Comparison of ENCODE assay signal across 15 mouse cellular contexts in genomic region chr3:20551563-20551962, GRCm38 (mm10).
DNase-seq lines count a peak whose midpoint lies in the region; ATAC-seq and TF ChIP-seq lines count a peak whose summit lies in the region.
"Had no signal": no experiment of that assay in that cellular context is flagged by ENCODE, and none has a peak within 500 bp of the region (broad histone marks: within the 10 kb centered on the region; RNA-seq: fewer than 3 reads in every experiment).

No protein-coding gene starts in this region.

- no peaks in the 10 kb centered on the region for H3K9me3 ChIP-seq in hindbrain, embryonic 11.5 days (ENCODE audit: control insufficient read depth, low read length)
- no peaks in the 10 kb centered on the region for H3K9me3 ChIP-seq in hindbrain, embryonic 12.5 days (replicated peaks)
- H3K9me3 ChIP-seq in ES-E14 (ENCODE audit: control insufficient read depth, insufficient read depth, low read depth, low read length): no peaks in the 10 kb centered on the region
- H3K9me3 ChIP-seq: midbrain, embryonic 15.5 days had no signal

- H3K9ac ChIP-seq in hindbrain, embryonic 11.5 days (ENCODE audit: low read depth, low read length): no peak overlapping the region
- no peak overlapping the region for H3K9ac ChIP-seq in hindbrain, embryonic 12.5 days
- H3K9ac ChIP-seq in ES-E14 (ENCODE audit: insufficient read depth, low read depth, low read length, poor library complexity, severe bottlenecking): no peak overlapping the region
- H3K9ac ChIP-seq: midbrain, embryonic 15.5 days had no signal

- no peak overlapping the region for H3K27ac ChIP-seq in hindbrain, embryonic 11.5 days (ENCODE audit: low read depth, low read length)
- no peak overlapping the region for H3K27ac ChIP-seq in hindbrain, embryonic 12.5 days
- no peak overlapping the region for H3K27ac ChIP-seq in ES-E14 (ENCODE audit: insufficient read depth, low read depth, low read length, poor library complexity, severe bottlenecking)
- H3K27ac ChIP-seq: midbrain, embryonic 15.5 days had no signal

- in situ Hi-C loops in ES-E14 (cut with MboI; ENCODE audit: low sequenced_read_pairs in 2 of 2, unreplicated experiment in 2 of 2): no loop called here

- no peaks in the 10 kb centered on the region for H3K36me3 ChIP-seq in hindbrain, embryonic 11.5 days (ENCODE audit: control insufficient read depth, insufficient read depth, low read length)
- H3K36me3 ChIP-seq in hindbrain, embryonic 12.5 days: no peaks in the 10 kb centered on the region
- no peaks in the 10 kb centered on the region for H3K36me3 ChIP-seq in ES-E14 (ENCODE audit: control insufficient read depth, insufficient read depth, low read length, poor library complexity, severe bottlenecking)
- H3K36me3 ChIP-seq: midbrain, embryonic 15.5 days had no signal

- no peaks in the 10 kb centered on the region for H3K27me3 ChIP-seq in hindbrain, embryonic 11.5 days (ENCODE audit: control insufficient read depth, insufficient read depth, low read length)
- no peaks in the 10 kb centered on the region for H3K27me3 ChIP-seq in hindbrain, embryonic 12.5 days
- H3K27me3 ChIP-seq: midbrain, embryonic 15.5 days had no signal

- H3K4me2 ChIP-seq in hindbrain, embryonic 11.5 days (replicated peaks; ENCODE audit: low read depth, low read length): no peak overlapping the region
- H3K4me2 ChIP-seq in hindbrain, embryonic 12.5 days (replicated peaks): no peak overlapping the region
- H3K4me2 ChIP-seq: midbrain, embryonic 15.5 days had no signal

- no peaks in the 10 kb centered on the region for H3K4me1 ChIP-seq in hindbrain, embryonic 11.5 days (replicated peaks; ENCODE audit: control insufficient read depth, insufficient read depth, low read length)
- H3K4me1 ChIP-seq in hindbrain, embryonic 12.5 days: no peaks in the 10 kb centered on the region
- H3K4me1 ChIP-seq in ES-E14 (ENCODE audit: control insufficient read depth in 2 of 2, insufficient read depth in 2 of 2, low read length in 2 of 2, poor library complexity in 1 of 2): no peaks in the 10 kb centered on the region
- H3K4me1 ChIP-seq: midbrain, embryonic 15.5 days had no signal

- H3K4me3 ChIP-seq in hindbrain, embryonic 11.5 days (ENCODE audit: low read depth, low read length): no peak overlapping the region
- no peak overlapping the region for H3K4me3 ChIP-seq in hindbrain, embryonic 12.5 days
- H3K4me3 ChIP-seq in ES-E14 (ENCODE audit: insufficient read depth in 1 of 2, low read depth in 1 of 2, low read length in 2 of 2, poor library complexity in 1 of 2, severe bottlenecking in 1 of 2): no peak overlapping the region
- H3K4me3 ChIP-seq: midbrain, embryonic 15.5 days had no signal

- no peak for ATAC-seq in hindbrain, embryonic 11.5 days (ENCODE audit: low FRiP score)
- ATAC-seq in hindbrain, embryonic 12.5 days (ENCODE audit: low FRiP score): no peak
- ATAC-seq: midbrain, embryonic 15.5 days had no signal

- WGBS in hindbrain, embryonic 11.5 days: 52% methylated on average over 2 of the region's 2 CpGs
- 48% methylated on average over 2 of the region's 2 CpGs for WGBS in hindbrain, embryonic 12.5 days

- peak; percentile 34 for DNase-seq in hindbrain, embryonic 11.5 days (ENCODE audit: low spot score)
- DNase-seq in 3134 (ENCODE audit: extremely low read depth, insufficient read length, low spot score) (peak; percentile 5), ES-E14 (ENCODE audit: low read depth, low spot score) (peak; percentile 26)
- peak; percentile 5 for DNase-seq in embryo, embryonic 9.5 days (ENCODE audit: extremely low spot score)
- DNase-seq in spleen, adult 12 weeks (ENCODE audit: low spot score): no peak
- DNase-seq in layer of hippocampus, adult 11-12 months (ENCODE audit: low spot score): no peak
- DNase-seq in adrenal gland, adult 18-20 months (ENCODE audit: low spot score in 2 of 2): no peak
- DNase-seq: cerebellum, postnatal 36 days; gastrocnemius, postnatal 25 days; kidney, adult 18-20 months; left cerebral cortex, postnatal 4 days; right cerebral cortex, postnatal 14 days; thymus, postnatal 25 days had no signal

TF ChIP-seq in ES-E14, 5 proteins besides CTCF, POLR2A, EP300 and RAD21:
- TF ChIP-seq CHD2 (IDR thresholded peaks at IDR 0.05; ENCODE audit: low read depth, low read length): no peak
- no peak for TF ChIP-seq ZNF384 (IDR thresholded peaks at IDR 0.05; ENCODE audit: low read depth, low read length)
- TF ChIP-seq MAFK (IDR thresholded peaks at IDR 0.05; ENCODE audit: insufficient read depth, low read depth, low read length): no peak
- no peak for TF ChIP-seq ZC3H11A (IDR thresholded peaks at IDR 0.05; ENCODE audit: borderline replicate concordance, low read depth, low read length)
- TF ChIP-seq HCFC1 (IDR thresholded peaks at IDR 0.05; ENCODE audit: borderline replicate concordance, insufficient read depth, low read length): no peak

Comparison
In these comparisons a context has a peak if more than half of its experiments do, and no peak if none do; other contexts are left out.
1. DNase-seq: peak in hindbrain, embryonic 11.5 days (single experiment), 3134 (single experiment), ES-E14 (single experiment) and embryo, embryonic 9.5 days (single experiment); none in spleen, adult 12 weeks (single experiment), layer of hippocampus, adult 11-12 months (single experiment) and adrenal gland, adult 18-20 months (0 of 2).